Mouse (Mus musculus) G1E (cell line): ENCODE measurements around the gene Ubap2. TPM values are rescaled to one million over a fixed set of nuclear protein-coding genes. Genes with fewer than 3 reads are reported as not detected.

ENCODE experiments used
- ATAC-seq: 2 replicates; pipeline ENCODE4 v1.8.0; 2016; ENCODE audit warnings: mild to moderate bottlenecking; ENCODE audit not compliant: insufficient number of reproducible peaks, poor library complexity, low FRiP score, severe bottlenecking; ENCODE audit errors: extremely low read depth
- DNase-seq: peaks from one replicate; pipeline ENCODE4 v3.0.0; 2012; ENCODE audit warnings: low spot score
- H3K27me3 ChIP-seq: 2 replicates; pipeline ENCODE4 v1.6.1; 2012; ENCODE audit warnings: mild to moderate bottlenecking, low read length, inconsistent platforms; ENCODE audit not compliant: insufficient read depth
- H3K36me3 ChIP-seq: replicated peaks from 2 replicates; pipeline ENCODE3; 2012; ENCODE audit warnings: mild to moderate bottlenecking, inconsistent platforms
- H3K4me1 ChIP-seq: 2 replicates; pipeline ENCODE4 v1.6.1; 2012; ENCODE audit warnings: low read depth, low read length, inconsistent platforms, mixed read lengths; ENCODE audit not compliant: insufficient read depth
- H3K4me3 ChIP-seq: 2 replicates; pipeline ENCODE4 v1.5.1; 2012; ENCODE audit warnings: low read depth, mild to moderate bottlenecking, inconsistent platforms, low read length, moderate library complexity, mixed read lengths
- H3K9me3 ChIP-seq: replicated peaks from 2 replicates; pipeline ENCODE4 v1.6.1; 2012; ENCODE audit warnings: inconsistent platforms
- CTCF ChIP-seq: IDR thresholded peaks from 2 replicates; pipeline ENCODE4 v1.5.1; 2012; ENCODE audit warnings: low read depth, low read length, inconsistent platforms, mixed read lengths
- GATA1 ChIP-seq: IDR thresholded peaks from 2 replicates; pipeline ENCODE4 v1.6.1; 2012; ENCODE audit warnings: borderline replicate concordance, low read length, inconsistent platforms, mixed read lengths
- GATA2 ChIP-seq: IDR thresholded peaks from 2 replicates; pipeline ENCODE4 v1.6.1; 2012; ENCODE audit warnings: low read depth, low read length, inconsistent platforms, borderline replicate concordance
- POLR2AphosphoS5 ChIP-seq: IDR thresholded peaks from 2 replicates; pipeline ENCODE4 v1.6.1; 2012; ENCODE audit warnings: low read depth, low read length, inconsistent platforms; ENCODE audit not compliant: insufficient replicate concordance
- TAL1 ChIP-seq: conservative IDR thresholded peaks from 2 replicates; pipeline ENCODE4 v1.6.1; 2012; ENCODE audit warnings: low read depth, low read length, inconsistent platforms, mixed read lengths
- polyA plus RNA-seq: library from polyadenylated mRNA; stranded (reverse); fragments of >175 nt; gene quantifications from 2 replicates; pipeline ENCODE4 v1.2.3, GENCODE M21; 2012
- total RNA-seq, 2 experiments: library from RNA; stranded (forward) in 1 of 2; stranded (reverse) in 1 of 2; fragments of 200-1000 nt in 1 of 2; fragments of >200 nt in 1 of 2; fragmentation: Nextera tagmentation in 1 of 2; gene quantifications; 2 replicates each; pipeline ENCODE4 v1.2.3; 2014 to 2017

Gene Ubap2
- total and polyA plus RNA-seq, 3 experiments, result 14.3 to 552 (median 116) TPM

DNA sequence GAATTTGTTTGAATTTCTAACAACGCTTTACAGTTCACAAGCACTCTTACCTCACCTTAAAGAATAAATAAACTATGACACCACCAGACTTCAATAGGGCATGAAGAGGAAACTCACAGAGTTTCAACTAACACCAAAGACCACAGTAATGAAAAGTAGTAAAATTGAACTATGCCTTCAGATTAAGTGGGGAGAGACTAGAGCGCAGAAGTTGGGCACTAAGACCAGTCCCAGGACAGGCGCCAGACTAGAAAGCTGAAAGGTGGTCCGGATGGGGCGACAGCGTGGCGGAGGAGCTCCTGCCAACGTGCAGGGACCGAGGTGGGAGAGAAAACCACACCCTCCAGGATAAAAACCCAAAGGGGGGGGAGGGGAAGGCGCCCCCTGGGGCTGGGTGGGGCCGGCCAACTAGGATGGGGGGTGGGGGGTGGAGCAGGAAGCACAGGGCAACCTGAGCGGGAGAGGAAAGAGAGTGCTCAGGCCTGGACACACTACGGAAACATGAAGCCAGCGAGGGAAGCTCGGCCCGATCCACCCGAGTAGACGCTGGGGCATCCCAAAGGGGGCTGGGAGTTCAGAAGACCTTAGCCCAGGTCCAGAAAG is 466 bp downstream of the Ubap2 start:
- Histone ChIP-seq H3K36me3 (peaks cover 36% of the 10 kb centered on the region), H3K27me3 (no peaks in the 10 kb centered on the region), H3K4me3 (peak overlapping the region; percentile 86), H3K9me3 (no peaks in the 10 kb centered on the region), H3K4me1 (peaks cover 46% of the 10 kb centered on the region)
- DNase-seq (peak; percentile 52), ATAC-seq (no peak)
- TF ChIP-seq CTCF (no peak), TAL1 (no peak), POLR2AphosphoS5 (no peak), GATA1 (no peak), GATA2 (no peak)

DNA sequence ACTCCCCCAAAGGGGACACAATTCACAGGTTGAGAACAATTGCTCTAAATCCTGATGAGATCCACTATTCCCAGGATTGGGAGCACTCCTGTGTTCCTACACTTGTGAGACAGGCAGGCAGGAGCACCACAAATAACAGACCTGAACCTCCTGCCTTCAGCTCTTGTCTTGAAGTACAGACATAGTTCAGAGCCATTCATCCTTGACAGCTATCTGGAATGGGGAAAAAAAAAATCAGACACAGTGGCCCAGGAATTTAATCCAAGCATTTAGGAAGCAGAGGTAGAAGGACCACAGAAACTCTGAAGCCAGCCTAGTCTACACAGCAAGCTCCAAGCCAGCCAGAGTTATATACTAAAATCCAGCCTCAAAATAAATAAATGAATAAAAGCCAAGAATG is 6.8 kb downstream of the Ubap2 start:
- TF ChIP-seq POLR2AphosphoS5 (no peak), GATA2 (no peak), TAL1 (no peak), GATA1 (no peak), CTCF (no peak)
- DNase-seq (no peak), ATAC-seq (no peak)
- Histone ChIP-seq H3K4me1 (peaks cover 39% of the 10 kb centered on the region), H3K9me3 (no peaks in the 10 kb centered on the region), H3K36me3 (peaks cover 84% of the 10 kb centered on the region), H3K4me3 (no peak overlapping the region), H3K27me3 (no peaks in the 10 kb centered on the region)

GRCm38 (mm10) chr4:41266350-41266749 is 8.6 kb downstream of the Ubap2 start:
- peaks cover 86% of the 10 kb centered on the region for H3K36me3 ChIP-seq
- ATAC-seq (no peak), DNase-seq (no peak)
- H3K9me3 ChIP-seq, result no peaks in the 10 kb centered on the region
- no peak for TF ChIP-seq GATA1
- TF ChIP-seq GATA2, result no peak
- no peak for TF ChIP-seq CTCF
- TF ChIP-seq TAL1, result no peak
- TF ChIP-seq POLR2AphosphoS5, result no peak
- no peak overlapping the region for H3K4me3 ChIP-seq
- H3K27me3 ChIP-seq, result no peaks in the 10 kb centered on the region
- H3K4me1 ChIP-seq, result peaks cover 24% of the 10 kb centered on the region

DNA sequence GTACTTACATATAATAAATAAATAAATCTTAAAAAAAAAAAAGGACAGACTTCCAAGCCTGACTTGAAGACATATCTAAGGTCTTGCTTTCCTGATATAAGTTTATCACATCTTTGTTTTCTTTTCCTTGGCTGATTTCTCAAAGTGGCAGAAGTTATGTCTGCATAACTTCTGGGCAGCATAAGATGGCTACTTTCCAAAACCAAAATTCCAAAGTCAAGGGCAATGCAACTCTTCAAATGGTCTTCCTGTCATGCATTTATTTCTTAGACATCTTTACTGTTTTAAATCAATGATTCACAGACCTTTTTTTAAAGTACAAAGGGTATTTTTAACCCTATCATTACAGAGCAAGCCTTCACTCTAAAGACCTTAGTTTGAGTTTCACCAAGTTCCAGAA is 14.3 kb downstream of the Ubap2 start:
- Histone ChIP-seq H3K9me3 (no peaks in the 10 kb centered on the region), H3K27me3 (no peaks in the 10 kb centered on the region), H3K36me3 (peaks cover 75% of the 10 kb centered on the region), H3K4me3 (no peak overlapping the region), H3K4me1 (peaks cover 9% of the 10 kb centered on the region)
- DNase-seq (no peak), ATAC-seq (no peak)
- TF ChIP-seq CTCF (no peak), TAL1 (no peak), GATA1 (no peak), POLR2AphosphoS5 (no peak), GATA2 (no peak)

- peaks cover 77% of the 10 kb centered on the region for H3K36me3 ChIP-seq
- H3K4me3 ChIP-seq, result no peak overlapping the region
- DNase-seq, result no peak
- H3K4me1 ChIP-seq, result peaks cover 12% of the 10 kb centered on the region
- no peak for ATAC-seq
- TF ChIP-seq CTCF, result no peak
- no peaks in the 10 kb centered on the region for H3K9me3 ChIP-seq
- H3K27me3 ChIP-seq, result no peaks in the 10 kb centered on the region
Observed at GRCm38 (mm10) chr4:41259019-41259418, 15.9 kb downstream of the Ubap2 start.

DNA sequence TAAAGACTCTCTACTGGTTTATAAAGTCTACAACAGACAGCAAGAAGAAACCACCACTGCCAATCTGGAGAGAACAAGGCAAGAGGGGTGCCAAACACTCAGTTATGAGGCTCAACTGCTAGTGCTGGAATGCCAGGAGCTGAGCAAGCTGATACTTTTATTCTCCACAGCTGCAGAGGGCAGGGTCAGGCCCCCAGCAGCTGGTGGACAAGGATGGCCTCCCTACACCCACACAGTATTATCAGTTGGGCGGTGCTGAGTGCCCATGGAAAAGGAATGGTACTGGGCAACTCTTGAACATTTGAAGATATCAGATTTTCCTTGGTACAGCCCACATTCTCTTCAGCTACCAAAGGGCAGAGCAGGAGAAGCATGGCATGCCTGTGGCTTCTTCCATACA is 17.2 kb downstream of the Ubap2 start:
- no peak for TF ChIP-seq GATA1
- no peak for TF ChIP-seq POLR2AphosphoS5
- no peak for TF ChIP-seq GATA2
- no peak for TF ChIP-seq CTCF
- TF ChIP-seq TAL1, result no peak
- Histone ChIP-seq H3K27me3 (no peaks in the 10 kb centered on the region), H3K4me1 (peaks cover 12% of the 10 kb centered on the region), H3K9me3 (no peaks in the 10 kb centered on the region), H3K36me3 (peaks cover 78% of the 10 kb centered on the region), H3K4me3 (no peak overlapping the region)
- no peak for DNase-seq
- no peak for ATAC-seq

DNA sequence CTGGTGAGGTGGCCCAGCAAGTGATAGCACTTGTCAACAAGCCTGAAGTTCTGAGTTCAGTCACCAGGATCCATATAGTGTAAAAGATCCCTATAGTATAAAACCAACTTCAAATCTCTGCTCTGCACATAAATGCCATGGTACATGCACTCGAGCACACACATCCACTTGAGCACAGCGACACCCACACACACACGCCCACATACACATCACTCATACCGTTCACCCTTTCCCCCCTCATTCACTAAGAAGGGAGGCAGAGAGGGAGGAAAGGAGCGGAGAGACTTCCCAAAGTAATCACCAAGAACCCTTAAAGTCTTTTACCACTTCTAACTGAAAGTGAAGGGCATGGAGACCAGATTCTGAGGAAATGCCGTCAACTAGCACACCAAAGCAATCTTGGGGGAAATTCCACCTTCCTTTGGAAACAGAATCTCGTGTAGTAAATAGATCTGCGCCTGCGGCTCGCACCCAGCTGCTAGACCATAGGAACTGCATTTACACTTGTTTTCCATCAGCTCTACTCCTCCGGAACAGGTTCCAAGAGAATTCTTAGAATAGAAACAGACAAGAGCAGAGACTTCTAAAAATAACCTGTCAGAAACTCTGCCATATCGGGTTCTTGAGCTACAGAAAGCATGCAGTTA is 19.3 kb downstream of the Ubap2 start:
- DNase-seq, result no peak

More for the DNA sequence above, 19.3 kb downstream of the Ubap2 start:
- no peak for TF ChIP-seq GATA2
- no peak for TF ChIP-seq GATA1
- TF ChIP-seq TAL1, result no peak
- no peak for TF ChIP-seq CTCF
- TF ChIP-seq POLR2AphosphoS5, result no peak
- H3K27me3 ChIP-seq, result no peaks in the 10 kb centered on the region
- no peaks in the 10 kb centered on the region for H3K9me3 ChIP-seq
- ATAC-seq, result no peak
- H3K4me3 ChIP-seq, result no peak overlapping the region
- peaks cover 80% of the 10 kb centered on the region for H3K36me3 ChIP-seq
- H3K4me1 ChIP-seq, result peaks cover 9% of the 10 kb centered on the region
